Mouse (Mus musculus) left cerebral cortex, postnatal 4 days (tissue): ENCODE data around the gene Acsl5. TPM values are rescaled to one million over a fixed set of nuclear protein-coding genes. Genes with fewer than 3 reads are reported as not detected.

Source experiments
- DNase-seq: peaks from one replicate; pipeline ENCODE4 v3.0.0-alpha.2; 2022
- intact Hi-C: fragments of 180-260 bp; cut with DNase I; formaldehyde crosslinking; loops from one replicate; pipeline ENCODE4 v1.15.1; 2025
- total RNA-seq, 2 experiments: library from RNA; stranded (reverse); gene quantifications; 2 replicates each; pipeline ENCODE4 v1.2.3; 2021

Acsl5 gene
- total RNA-seq, 2 experiments from 2014 or later = 25.2 to 27.3 TPM

GRCm38 (mm10) chr19:55316901-55317300 lies 65.2 kb downstream of the Acsl5 start:
- intact Hi-C loops = no loop called here
- DNase-seq = no peak

GRCm38 (mm10) chr19:55319036-55319435 lies 67.3 kb downstream of the Acsl5 start:
- intact Hi-C loops = no loop called here
- no peak for DNase-seq

DNA sequence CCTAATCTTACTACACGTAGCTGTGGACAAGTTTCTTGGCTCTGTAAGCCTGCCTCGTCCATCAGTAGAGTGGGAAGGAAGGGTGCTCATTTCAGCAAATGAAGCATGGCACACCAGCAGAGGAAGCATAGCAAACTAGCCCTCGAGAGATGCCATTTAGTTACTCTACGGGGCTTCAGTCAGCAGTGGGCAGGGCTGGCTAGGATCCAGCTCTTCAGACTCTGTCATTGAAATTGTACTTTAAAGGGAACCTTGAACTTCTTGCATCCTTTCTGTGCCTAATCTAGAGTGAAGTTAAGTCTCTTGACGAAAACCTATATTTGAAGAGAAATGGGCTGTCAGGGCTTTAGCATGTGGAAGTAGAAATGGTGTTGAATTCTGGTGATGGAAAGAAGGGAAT lies 67.8 kb downstream of the Acsl5 start:
- intact Hi-C loops = no loop called here
- no peak for DNase-seq

GRCm38 (mm10) chr19:55322604-55323003 lies 70.9 kb downstream of the Acsl5 start:
- no peak for DNase-seq
- intact Hi-C loops = no loop called here

DNA sequence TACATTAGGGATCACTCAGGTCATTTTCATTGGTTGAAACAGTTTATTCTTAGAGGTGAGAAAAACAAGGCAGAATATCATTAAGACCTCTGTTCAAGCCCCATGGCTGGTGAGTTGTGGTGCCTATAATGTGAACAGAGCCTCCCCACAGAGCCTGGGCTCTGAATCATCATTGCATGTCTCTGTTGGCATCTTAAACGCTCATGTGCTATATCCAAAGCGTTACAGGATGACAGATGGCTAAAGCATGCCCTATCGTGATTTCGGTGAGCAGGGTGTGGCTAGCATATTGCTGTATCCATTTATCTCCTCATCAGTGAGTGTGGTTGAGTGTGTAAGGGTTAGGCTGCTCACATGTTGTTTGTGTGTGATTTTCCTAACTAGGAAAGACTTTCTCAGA lies 75.8 kb downstream of the Acsl5 start:
- DNase-seq = no peak
- intact Hi-C loops = no loop called here

DNA sequence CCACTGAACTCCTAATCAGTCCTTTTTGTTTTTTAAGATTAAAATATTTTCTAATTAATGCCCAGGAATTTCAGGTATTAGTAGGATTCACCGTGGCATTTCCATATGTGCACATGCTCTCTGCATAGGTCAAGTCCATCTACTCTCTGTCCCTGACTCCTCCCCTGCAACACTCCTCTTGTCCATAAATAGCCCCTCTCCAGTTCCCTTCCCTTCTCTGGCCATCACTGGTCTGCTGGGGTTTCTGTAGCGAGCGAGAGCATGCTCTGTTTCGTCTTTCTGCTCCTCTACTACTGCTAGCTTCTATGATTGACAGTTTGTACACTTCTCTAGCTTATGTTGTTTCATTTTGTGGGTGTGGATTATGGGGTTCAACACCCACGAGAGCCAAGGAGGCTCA lies 80.0 kb downstream of the Acsl5 start:
- no peak for DNase-seq
- intact Hi-C loops = loop anchor here (5.0 to 10.0 kb wide), 2 partner anchors 801 to 923 kb away; no protein-coding TSS in a partner anchor

GRCm38 (mm10) chr19:55332641-55333268 lies 81.0 kb downstream of the Acsl5 start:
- peak; percentile 45 for DNase-seq
- intact Hi-C loops = loop anchor here (5.0 to 10.0 kb wide), 2 partner anchors 800 to 922 kb away; no protein-coding TSS in a partner anchor

GRCm38 (mm10) chr19:55335881-55336280 lies 84.1 kb downstream of the Acsl5 start:
- intact Hi-C loops = loop anchor here (10.0 kb wide), 1 partner anchor 919 kb away; no protein-coding TSS in a partner anchor
- DNase-seq = no peak

DNA sequence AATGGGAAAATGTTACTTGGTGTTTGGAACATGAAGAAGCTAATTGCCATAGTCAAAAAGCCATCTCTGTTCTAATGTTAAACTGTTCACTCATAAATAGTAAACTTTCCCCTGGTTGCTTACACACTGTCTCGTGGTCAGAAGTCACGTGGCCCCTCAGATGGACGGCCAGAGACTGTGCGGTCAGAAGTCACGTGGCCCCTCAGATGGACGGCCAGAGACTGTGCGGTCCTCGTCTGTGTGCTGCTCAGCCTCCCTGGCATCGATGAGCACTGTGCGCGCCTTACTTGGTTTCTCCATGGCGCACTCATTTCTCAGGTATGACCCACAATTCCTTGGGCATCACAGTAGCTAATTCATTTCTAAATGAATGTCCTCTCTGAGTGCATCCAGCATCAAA lies 84.7 kb downstream of the Acsl5 start:
- intact Hi-C loops = loop anchor here (10.0 kb wide), 1 partner anchor 918 kb away; no protein-coding TSS in a partner anchor
- no peak for DNase-seq

DNA sequence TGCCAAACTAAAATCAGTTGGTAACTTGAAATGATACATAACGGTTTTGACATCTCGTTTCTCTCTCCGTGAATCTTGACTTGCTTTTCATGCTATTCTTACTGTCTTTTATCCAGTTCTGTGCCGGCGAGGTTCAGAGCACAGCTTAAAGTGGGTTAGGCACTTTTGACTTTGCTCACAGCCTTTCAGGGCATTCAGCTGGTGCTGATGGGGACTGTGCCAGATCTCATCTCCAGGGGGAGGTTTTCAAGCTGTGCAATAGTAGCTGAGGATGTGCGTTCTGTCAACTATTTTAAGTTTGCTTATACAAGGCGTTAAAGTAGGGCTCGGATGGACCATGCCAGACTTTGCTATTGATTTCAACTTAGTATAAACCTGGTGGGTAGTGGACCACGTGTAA lies 85.3 kb downstream of the Acsl5 start:
- intact Hi-C loops = loop anchor here (10.0 kb wide), 1 partner anchor 918 kb away; no protein-coding TSS in a partner anchor
- no peak for DNase-seq

- intact Hi-C loops = loop anchor here (10.0 kb wide), 1 partner anchor 917 kb away; no protein-coding TSS in a partner anchor
- no peak for DNase-seq
Observed at GRCm38 (mm10) chr19:55337664-55338063, 85.9 kb downstream of the Acsl5 start.

DNA sequence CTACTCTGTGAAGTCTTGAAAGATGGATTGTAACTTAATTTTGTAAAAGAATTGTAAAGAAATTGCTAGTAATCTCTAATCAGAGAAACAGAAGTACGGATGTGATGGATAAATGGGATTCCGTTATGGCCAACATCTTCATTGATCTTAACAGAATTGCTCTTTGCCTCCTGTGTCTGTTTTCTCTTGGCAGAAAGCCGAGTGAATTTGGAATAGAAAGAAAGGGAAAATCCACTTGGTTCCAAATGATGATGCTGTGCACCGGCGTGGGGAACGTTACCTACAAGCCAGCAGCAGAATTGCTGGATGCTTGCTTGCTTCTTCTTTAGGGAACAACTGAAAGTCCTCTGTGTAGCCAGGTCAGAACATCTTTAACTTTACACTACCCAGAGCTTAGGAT lies 88.8 kb downstream of the Acsl5 start:
- intact Hi-C loops = no loop called here

GRCm38 (mm10) chr19:55341377-55341776 lies 89.6 kb downstream of the Acsl5 start:
- no peak for DNase-seq
- intact Hi-C loops = no loop called here

More for the DNA sequence above, 88.8 kb downstream of the Acsl5 start:
- DNase-seq = no peak

DNA sequence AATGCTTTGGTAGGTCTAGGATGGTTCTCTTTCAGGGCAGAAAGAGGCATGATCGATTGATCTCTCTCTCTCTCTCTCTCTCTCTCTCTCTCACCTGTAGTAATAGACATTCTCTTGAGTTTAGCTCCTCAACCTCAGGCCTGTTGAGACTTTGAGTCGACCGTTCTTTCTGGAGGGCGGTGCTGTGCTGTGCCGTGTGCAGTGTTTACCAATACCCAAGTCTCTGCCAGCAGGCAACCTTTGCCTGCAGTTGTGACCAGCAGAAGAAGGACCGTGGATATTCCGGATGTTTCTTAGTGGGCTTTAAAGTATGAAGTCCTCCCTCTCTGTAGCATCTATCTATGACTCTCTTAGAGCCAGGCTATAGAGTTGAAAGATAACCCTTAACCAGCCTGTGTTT lies 90.7 kb downstream of the Acsl5 start:
- DNase-seq = no peak

DNA sequence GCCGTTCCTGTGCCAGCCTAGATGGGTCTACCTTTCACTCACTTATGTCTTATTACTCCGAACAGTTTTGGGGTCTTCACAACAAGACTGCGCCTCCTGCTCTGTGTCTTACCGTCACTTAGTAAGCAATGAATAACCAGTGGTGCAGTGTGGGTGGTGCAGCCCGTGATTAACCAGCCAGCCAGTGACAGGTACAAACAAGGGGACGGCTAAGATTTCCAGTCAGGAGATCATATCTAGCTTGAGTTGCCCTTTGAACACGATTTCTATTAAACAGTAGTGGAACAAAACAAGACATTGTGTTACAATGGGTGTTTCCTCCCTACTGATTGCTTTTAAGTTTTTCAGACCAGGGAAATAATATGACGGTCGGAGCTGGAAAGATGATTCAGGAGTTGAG lies 91.5 kb downstream of the Acsl5 start:
- intact Hi-C loops = no loop called here
- DNase-seq = no peak

More for the DNA sequence above, 90.7 kb downstream of the Acsl5 start:
- intact Hi-C loops = no loop called here

Other genes with a start within 250 kb of the Acsl5 start
- 10 to 100 TPM; 47.3 to 47.5 TPM for gene Gpam, start 124.7 kb upstream of the Acsl5 start, total RNA-seq
- not detected for gene Tectb, start 71.2 kb upstream of the Acsl5 start, total RNA-seq
- under 1 TPM; 0.80 to 0.83 TPM for gene Gucy2g, start 10.7 kb upstream of the Acsl5 start, total RNA-seq
- gene Zdhhc6, start 64.1 kb downstream of the Acsl5 start, total RNA-seq = 10 to 100 TPM; 27.7 to 30.7 TPM
- 10 to 100 TPM; 49.6 to 50.2 TPM for gene Vti1a, start 64.4 kb downstream of the Acsl5 start, total RNA-seq